Mouse (Mus musculus) hindbrain, embryonic 11.5 days (tissue): ENCODE results near the gene Serf2. TPM values are rescaled to one million over a fixed set of nuclear protein-coding genes. Genes with fewer than 3 reads are reported as not detected.
"Not testable (repeated sequence)": the region's sequence is repeated elsewhere in the genome, so short reads cannot be mapped to it uniquely, and the experiment has no call there.

Experiments
- ATAC-seq: fragments of 200-750 bp; cut with Nextera tagmentation; 2 replicates; pipeline ENCODE4 v1.8.0; 2017; ENCODE audit warnings: mild to moderate bottlenecking, moderate TSS enrichment, moderate library complexity; ENCODE audit not compliant: low FRiP score
- DNase-seq: peaks from one replicate; pipeline ENCODE4 v3.0.0-alpha.2; 2015; ENCODE audit warnings: low spot score
- H3K27ac ChIP-seq: fragments of 300-500 bp; sonication (generic); 2 replicates; pipeline ENCODE4 v1.5.1; 2014; ENCODE audit warnings: mild to moderate bottlenecking, low read depth, low read length
- H3K27me3 ChIP-seq: fragments of 300-500 bp; sonication (generic); 2 replicates; pipeline ENCODE4 v1.6.1; 2014; ENCODE audit warnings: mild to moderate bottlenecking, low read length, moderate library complexity, mixed read lengths; ENCODE audit not compliant: control insufficient read depth, insufficient read depth
- H3K36me3 ChIP-seq: fragments of 300-500 bp; sonication (generic); 2 replicates; pipeline ENCODE4 v1.6.1; 2014; ENCODE audit warnings: mild to moderate bottlenecking, low read length, moderate library complexity, mixed read lengths; ENCODE audit not compliant: control insufficient read depth, insufficient read depth
- H3K4me1 ChIP-seq: fragments of 300-500 bp; sonication (generic); replicated peaks from 2 replicates; pipeline ENCODE4 v1.6.1; 2014; ENCODE audit warnings: low read length, mixed read lengths; ENCODE audit not compliant: control insufficient read depth, insufficient read depth
- H3K4me2 ChIP-seq: fragments of 300-500 bp; sonication (generic); replicated peaks from 2 replicates; pipeline ENCODE4 v1.6.1; 2014; ENCODE audit warnings: mild to moderate bottlenecking, low read depth, low read length
- H3K4me3 ChIP-seq: fragments of 300-500 bp; sonication (generic); 2 replicates; pipeline ENCODE4 v1.5.1; 2014; ENCODE audit warnings: low read depth, low read length
- H3K9ac ChIP-seq: fragments of 300-500 bp; sonication (generic); 2 replicates; pipeline ENCODE4 v1.6.1; 2014; ENCODE audit warnings: low read depth, low read length
- H3K9me3 ChIP-seq: fragments of 300-500 bp; sonication (generic); 2 replicates; pipeline ENCODE4 v1.6.1; 2016; ENCODE audit warnings: low read length; ENCODE audit not compliant: control insufficient read depth
- WGBS: fragments of 180-500 bp; shearing (Covaris S2); extraction: QIAGEN DNeasy Blood & Tissue Kit; methylation state at CpG from one replicate; pipeline ENCODE4 v1.1.7; 2014; 5-methylcytosine and 5-hydroxymethylcytosine counted together
- polyA plus RNA-seq: library from polyadenylated mRNA; unstranded; fragments of >200 nt; fragmentation: Nextera tagmentation; extraction: Ambion mirVana; gene quantifications from 2 replicates; pipeline ENCODE4 v1.2.1, GENCODE M21; 2014

Gene Serf2
- polyA plus RNA-seq, 1 experiment from 2014 or later = 490 TPM

- H3K4me1 ChIP-seq, H3K9me3 ChIP-seq, H3K4me2 ChIP-seq, H3K4me3 ChIP-seq, H3K36me3 ChIP-seq, H3K27me3 ChIP-seq, H3K27ac ChIP-seq, DNase-seq, H3K9ac ChIP-seq, ATAC-seq: not testable (repeated sequence)
- 96% methylated on average over 3 of the region's 3 CpGs for WGBS
Observed at GRCm38 (mm10) chr2:121472783-121473182, 23.8 kb downstream of the Serf2 start.

DNA sequence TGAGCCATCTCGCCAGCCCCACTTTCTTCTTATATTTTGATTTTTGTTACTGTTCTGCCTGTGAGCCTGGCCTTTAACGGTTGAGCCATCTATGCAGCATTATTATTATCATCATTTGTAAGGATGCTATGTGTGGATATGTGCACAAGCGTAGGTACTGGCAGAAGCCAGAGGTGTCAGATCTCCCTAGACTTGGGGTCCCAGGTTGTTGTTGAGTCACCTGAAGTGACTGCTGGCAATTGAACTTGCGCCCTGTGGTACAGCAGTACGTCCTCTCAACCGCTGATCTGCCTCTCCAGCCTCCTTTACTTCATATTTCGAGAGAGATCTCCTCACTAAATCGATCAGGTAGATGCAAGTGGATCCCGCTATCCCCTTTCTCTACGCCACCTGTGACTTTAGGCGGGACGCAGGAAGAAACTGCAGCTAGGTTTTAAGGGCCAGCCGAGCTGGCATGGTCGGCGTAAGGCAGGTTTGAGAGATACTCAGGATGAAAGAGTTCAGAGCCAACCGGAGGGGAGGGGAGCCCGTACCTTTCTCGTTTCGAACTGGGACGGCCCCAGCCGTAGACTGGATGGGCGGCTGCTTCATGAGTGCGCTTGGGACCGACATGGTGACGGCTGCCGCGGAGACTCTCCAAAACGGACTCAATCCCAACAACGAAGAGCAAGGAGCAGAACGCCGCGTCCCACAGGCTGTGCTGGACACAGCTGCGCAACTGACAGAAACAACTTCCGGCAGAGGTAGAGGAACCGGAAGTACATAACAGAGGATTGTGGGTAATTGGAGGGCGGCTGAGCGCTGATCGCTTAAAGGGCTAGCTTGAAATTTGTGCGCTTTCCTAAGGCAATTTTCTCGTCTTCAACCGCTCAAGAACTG, 24.5 kb downstream of the Serf2 start, which contains the start of gene Mfap1b:
Gene Mfap1b, minus strand, starts transcription at position 767 of the 879 bp plus-strand sequence.
- DNase-seq (peak; percentile 88), ATAC-seq (peak; percentile 94)
- Histone ChIP-seq H3K4me2 (peak within 1 kb of the TSS; percentile 58), H3K4me3 (peak within 1 kb of the TSS; percentile 46), H3K9ac (peak within 1 kb of the TSS; percentile 49)
- H3K27ac ChIP-seq, H3K36me3 ChIP-seq, H3K27me3 ChIP-seq, H3K9me3 ChIP-seq, H3K4me1 ChIP-seq: not testable (repeated sequence)
- 6% methylated on average over 38 of the region's 41 CpGs for WGBS

GRCm38 (mm10) chr2:121474180-121474535, 25.2 kb downstream of the Serf2 start:
- 36% methylated on average over 8 of the region's 8 CpGs for WGBS
- Histone ChIP-seq H3K4me1 (no peaks in the 10 kb centered on the region), H3K27ac (no peak overlapping the region), H3K9me3 (no peaks in the 10 kb centered on the region), H3K27me3 (no peaks in the 10 kb centered on the region), H3K4me2 (peak overlapping the region; percentile 58; the same call in 1 of the 2 replicates), H3K4me3 (peak overlapping the region; percentile 46), H3K36me3 (no peaks in the 10 kb centered on the region), H3K9ac (peak overlapping the region; percentile 23)
- DNase-seq = no peak
- ATAC-seq = no peak; the same call in 1 of the 2 replicates

- H3K4me2 ChIP-seq, H3K9ac ChIP-seq, DNase-seq, H3K4me3 ChIP-seq, H3K4me1 ChIP-seq, H3K9me3 ChIP-seq, H3K27ac ChIP-seq, H3K36me3 ChIP-seq, ATAC-seq, H3K27me3 ChIP-seq: not testable (repeated sequence)
- 97% methylated on average over 2 of the region's 2 CpGs for WGBS
Observed at GRCm38 (mm10) chr2:121475306-121475705, 26.3 kb downstream of the Serf2 start.

- Histone ChIP-seq H3K27ac (no peak overlapping the region), H3K9ac (no peak overlapping the region), H3K9me3 (no peaks in the 10 kb centered on the region), H3K27me3 (no peaks in the 10 kb centered on the region), H3K4me2 (no peak overlapping the region), H3K4me1 (no peaks in the 10 kb centered on the region), H3K36me3 (no peaks in the 10 kb centered on the region), H3K4me3 (no peak overlapping the region)
- ATAC-seq (no peak), DNase-seq (no peak)
- 72% methylated on average over 3 of the region's 3 CpGs for WGBS
Observed at GRCm38 (mm10) chr2:121477491-121478266, 28.7 kb downstream of the Serf2 start.

DNA sequence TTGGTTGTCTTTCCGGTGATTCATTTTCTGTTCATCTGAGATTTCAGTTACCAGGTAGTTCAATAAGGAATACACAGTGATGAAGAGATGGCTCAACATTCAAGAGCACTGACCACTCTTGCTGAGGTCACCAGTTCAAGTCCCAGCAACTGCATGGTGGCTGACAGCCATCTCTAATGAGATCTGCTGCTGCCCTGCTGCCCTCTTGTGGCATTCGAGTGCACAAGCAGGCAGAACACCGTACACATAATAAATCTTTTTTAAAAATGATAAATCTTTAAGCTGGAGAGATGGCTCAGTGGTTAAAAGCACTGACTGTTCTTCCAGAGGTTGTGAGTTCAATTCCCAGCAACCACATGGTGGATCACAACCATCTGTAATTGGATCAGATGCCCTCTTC, 31.5 kb downstream of the Serf2 start:
- Histone ChIP-seq H3K36me3 (no peaks in the 10 kb centered on the region), H3K4me2 (no peak overlapping the region), H3K27ac (no peak overlapping the region), H3K9me3 (no peaks in the 10 kb centered on the region), H3K4me3 (no peak overlapping the region), H3K4me1 (no peaks in the 10 kb centered on the region), H3K9ac (no peak overlapping the region), H3K27me3 (no peaks in the 10 kb centered on the region)
- peak; percentile 35 for DNase-seq
- 64% methylated on average over 3 of the region's 3 CpGs for WGBS
- ATAC-seq = no peak

DNA sequence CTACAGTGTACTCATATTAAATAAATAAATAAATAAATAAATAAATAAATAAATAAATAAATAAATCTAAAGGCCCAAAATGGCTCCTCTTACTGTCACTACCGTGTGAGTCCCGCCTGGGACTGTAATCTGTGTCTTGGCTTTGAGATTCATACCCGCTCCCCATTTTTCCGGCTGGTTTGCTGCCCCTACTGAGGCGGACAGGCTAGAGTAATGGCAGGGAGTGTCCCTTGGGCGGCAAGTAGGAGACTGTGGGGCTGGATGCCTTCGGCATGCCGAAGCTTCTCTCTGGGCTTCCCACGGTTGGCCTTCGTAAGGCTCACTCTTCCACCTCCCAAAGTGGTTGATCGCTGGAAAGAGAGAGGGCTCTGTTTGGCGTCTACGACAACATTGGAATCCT, 31.9 kb downstream of the Serf2 start:
- H3K36me3 ChIP-seq, H3K9me3 ChIP-seq, H3K9ac ChIP-seq, H3K27ac ChIP-seq, DNase-seq, H3K4me1 ChIP-seq, ATAC-seq, H3K27me3 ChIP-seq, H3K4me3 ChIP-seq, H3K4me2 ChIP-seq: not testable (repeated sequence)
- WGBS = 87% methylated on average over 13 of the region's 13 CpGs

DNA sequence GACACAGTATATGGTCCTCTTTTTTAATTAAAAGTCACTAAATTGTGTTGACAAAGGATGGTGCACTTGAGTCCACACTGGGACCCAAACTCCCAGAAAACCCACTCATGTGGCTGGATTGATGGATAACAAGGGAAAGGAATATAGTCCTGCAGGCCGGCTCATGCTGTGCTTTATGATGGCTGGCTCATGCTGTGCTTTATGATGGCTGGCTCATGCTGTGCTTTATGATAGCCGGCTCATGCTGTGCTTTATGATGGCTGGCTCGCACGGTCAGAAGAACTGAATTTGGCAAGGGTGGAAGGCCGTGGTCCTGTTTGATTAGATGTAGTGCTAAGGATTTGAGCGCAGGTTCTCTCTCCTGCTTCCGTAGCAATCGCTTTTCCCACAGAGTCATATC, 34.6 kb downstream of the Serf2 start:
- DNase-seq = no peak
- Histone ChIP-seq H3K36me3 (no peaks in the 10 kb centered on the region), H3K4me2 (no peak overlapping the region), H3K9ac (no peak overlapping the region), H3K27me3 (no peaks in the 10 kb centered on the region), H3K27ac (no peak overlapping the region), H3K9me3 (no peaks in the 10 kb centered on the region), H3K4me3 (no peak overlapping the region), H3K4me1 (no peaks in the 10 kb centered on the region)
- 39% methylated on average over 8 of the region's 8 CpGs for WGBS
- no peak for ATAC-seq
